Mouse (Mus musculus) megakaryocyte, embryonic 14.5 days (primary cell): ENCODE measurements at regions not wholly inside any gene's neighbourhood (a gene's known extent, or its start where the extent isn't known, plus 50 kb on each side); places are given as distances from the start of the nearest gene placed in this dataset.

Experiments used
- FLI1 ChIP-seq: IDR thresholded peaks from 2 replicates; pipeline ENCODE4 v1.6.1; 2012; ENCODE audit warnings: low read length, inconsistent platforms, mixed read lengths
- GATA1 ChIP-seq: IDR thresholded peaks from 3 replicates; pipeline ENCODE4 v1.6.1; 2012; ENCODE audit warnings: mixed read lengths, low read length, inconsistent platforms, borderline replicate concordance

DNA sequence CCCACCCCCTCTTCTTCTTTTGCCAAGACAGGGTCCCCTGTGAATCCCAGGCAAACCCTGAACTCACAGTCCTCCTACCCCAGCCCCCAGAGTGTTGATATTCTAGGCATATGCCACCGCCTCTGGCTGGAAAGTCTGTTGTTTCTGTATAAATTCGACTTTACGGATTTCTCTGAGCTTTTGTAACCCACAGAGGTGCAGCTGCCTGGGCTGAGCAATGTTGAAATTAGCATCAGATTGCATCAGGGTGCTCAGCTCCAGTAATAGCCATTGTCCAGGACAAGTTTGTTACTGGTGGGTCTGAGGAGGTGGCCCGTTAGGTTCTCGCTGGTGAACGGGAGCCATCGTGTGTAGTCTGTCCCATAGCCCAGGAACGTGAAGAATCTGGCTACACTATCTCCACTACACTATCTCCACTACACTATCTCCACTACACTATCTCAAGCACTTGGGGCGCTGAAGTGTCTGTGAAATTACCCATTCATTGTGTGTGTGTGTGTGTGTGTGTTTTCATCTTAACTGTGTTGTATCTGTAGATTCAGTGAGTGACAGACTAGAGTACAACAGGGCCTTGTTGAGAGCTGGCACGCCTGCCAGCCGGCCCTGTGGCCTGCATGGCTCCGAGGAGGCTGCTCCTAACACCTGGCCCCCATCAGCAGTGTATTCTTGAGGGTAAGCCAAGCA is 92.4 kb upstream of the Hnrnpk start:
- no peak for TF ChIP-seq FLI1
- no peak for TF ChIP-seq GATA1
